Comparison of ENCODE assay signal across 14 mouse cellular contexts in genomic region chr11:7912036-7912435, GRCm38 (mm10).
"Had no signal": no experiment of that assay in that cellular context is flagged by ENCODE, and none has a peak within 500 bp of the region (broad histone marks: within the 10 kb centered on the region; RNA-seq: fewer than 3 reads in every experiment).

No protein-coding gene starts in this region.

- DNase-seq: kidney, adult 2 months; kidney, postnatal 25 days; layer of hippocampus, adult 9-11 months; liver; lung, adult 18-20 months; lung, postnatal 10 days; lung, postnatal 36 days; right cerebral cortex, adult 18-20 months; right cerebral cortex, postnatal 14 days; right cerebral cortex, postnatal 4 days; thymus, adult 18-20 months; thymus, postnatal 36 days had no signal

- ATAC-seq: liver, embryonic 12.5 days; midbrain, embryonic 15.5 days had no signal
